Mouse (Mus musculus) cerebellum, postnatal 36 days (tissue): Measurements from ENCODE around the gene Tnrc18.

Experiments used
- DNase-seq, 2 experiments: peaks; one replicate each; pipeline ENCODE4 v3.0.0; 2021 to 2022; ENCODE audit warnings: mixed read lengths in 2 of 2

The Tnrc18 gene

GRCm38 (mm10) chr5:142822286-142823095 is 5.0 kb upstream of the Tnrc18 start:
- peak; percentile 46 to 61 for DNase-seq

GRCm38 (mm10) chr5:142821974-142822285 is 4.5 kb upstream of the Tnrc18 start:
- no peak for DNase-seq

- DNase-seq = peak; percentile 89 to 90
Measured at GRCm38 (mm10) chr5:142821266-142821973, 4.0 kb upstream of the Tnrc18 start.

- peak; percentile 81 to 82 for DNase-seq
Measured at GRCm38 (mm10) chr5:142820276-142821265, 3.1 kb upstream of the Tnrc18 start.

GRCm38 (mm10) chr5:142819385-142820275 is 2.2 kb upstream of the Tnrc18 start:
- DNase-seq = peak; percentile 72 to 75

- peak; percentile 64 to 65 for DNase-seq
Measured at GRCm38 (mm10) chr5:142818435-142819360, 1.2 kb upstream of the Tnrc18 start.

GRCm38 (mm10) chr5:142816811-142817523 is 495 bp downstream of the Tnrc18 start:
- peak; percentile 79 for DNase-seq

- DNase-seq = peak; percentile 37 to 48
Measured at GRCm38 (mm10) chr5:142816031-142816810, 1.2 kb downstream of the Tnrc18 start.

GRCm38 (mm10) chr5:142815421-142816001 is 2.0 kb downstream of the Tnrc18 start:
- DNase-seq = peak; percentile 18 to 35

- DNase-seq = peak; percentile 55 to 58
Measured at GRCm38 (mm10) chr5:142814711-142815420, 2.6 kb downstream of the Tnrc18 start.

GRCm38 (mm10) chr5:142814161-142814651 is 3.3 kb downstream of the Tnrc18 start:
- peak; percentile 58 to 65 for DNase-seq

- DNase-seq = peak; percentile 26 to 28
Measured at GRCm38 (mm10) chr5:142813722-142814111, 3.7 kb downstream of the Tnrc18 start.

GRCm38 (mm10) chr5:142812976-142813721 is 4.3 kb downstream of the Tnrc18 start:
- DNase-seq = peak; percentile 45 to 55

GRCm38 (mm10) chr5:142812621-142812975 is 4.9 kb downstream of the Tnrc18 start:
- no peak for DNase-seq

- no peak for DNase-seq
Measured at GRCm38 (mm10) chr5:142811870-142812443, 5.5 kb downstream of the Tnrc18 start.

- no peak for DNase-seq
Measured at GRCm38 (mm10) chr5:142810710-142811599, 6.5 kb downstream of the Tnrc18 start.
